Mouse (Mus musculus): ENCODE measurements at regions not wholly inside any gene's neighbourhood (a gene's known extent, or its start where the extent isn't known, plus 50 kb on each side); places are given as distances from the start of the nearest gene placed in this dataset.
A peak's percentile ranks its signal among the peaks of the same experiment; 100 is the strongest.
"Not testable (repeated sequence)": the region's sequence is repeated elsewhere in the genome, so short reads cannot be mapped to it uniquely, and the experiment has no call there.

DNA sequence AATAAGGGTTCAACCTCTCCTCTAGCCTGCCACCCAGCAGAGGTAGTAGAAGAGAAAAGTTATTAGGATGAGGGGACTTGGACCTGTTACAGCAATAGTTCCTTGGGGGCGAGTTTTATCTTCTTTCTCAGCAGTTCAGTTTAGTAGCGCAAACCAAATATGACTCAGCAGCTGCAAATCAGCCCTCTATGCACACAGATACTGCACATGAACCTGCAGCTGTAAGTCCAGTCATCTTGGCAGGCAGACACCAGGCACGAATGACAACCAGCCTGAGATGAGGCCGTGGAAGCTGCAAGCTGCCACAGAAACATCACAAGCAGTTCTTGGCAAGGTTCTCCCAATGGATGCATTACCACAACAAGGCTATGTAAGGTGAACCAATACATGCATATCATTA, 327.0 kb upstream of the Akr1e1 start:
- peak; percentile 6 for DNase-seq

DNA sequence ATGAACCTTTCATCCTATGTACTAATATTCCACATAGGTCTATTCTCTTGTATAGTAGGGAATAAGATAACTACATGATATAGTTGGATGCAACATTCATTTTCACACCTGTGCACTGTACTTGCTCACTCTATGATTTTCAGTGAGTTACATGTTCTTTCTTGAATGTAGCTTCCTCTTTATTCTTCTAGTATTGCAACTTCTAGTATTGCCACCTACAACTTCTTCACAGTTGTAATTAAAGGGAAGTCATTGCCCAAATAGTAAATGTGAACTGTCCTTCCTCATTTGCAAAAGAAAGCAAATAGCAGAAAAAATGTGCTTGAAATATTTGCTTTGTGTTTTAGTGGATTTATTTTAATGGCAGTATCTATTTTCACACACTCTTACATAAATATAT, 330.9 kb upstream of the Akr1e1 start:
- DNase-seq, result no peak

DNA sequence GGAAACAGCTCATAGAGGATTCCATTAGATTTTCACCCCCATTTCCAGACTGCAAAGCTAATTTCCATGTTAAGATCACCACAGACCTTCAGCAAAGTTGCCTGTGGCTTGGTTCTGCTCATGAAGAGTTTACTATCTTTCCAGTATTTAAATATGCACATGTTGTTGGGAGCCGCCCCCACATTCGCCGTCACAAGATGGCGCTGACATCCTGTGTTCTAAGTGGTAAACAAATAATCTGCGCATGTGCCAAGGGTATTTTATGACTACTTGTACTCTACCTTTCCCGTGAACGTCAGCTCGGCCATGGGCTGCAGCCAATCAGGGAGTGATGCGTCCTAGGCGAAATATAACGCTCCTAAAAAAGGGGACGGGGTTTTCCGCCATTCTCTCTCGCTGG, 333.5 kb upstream of the Akr1e1 start:
- peak; percentile 23 for DNase-seq

DNA sequence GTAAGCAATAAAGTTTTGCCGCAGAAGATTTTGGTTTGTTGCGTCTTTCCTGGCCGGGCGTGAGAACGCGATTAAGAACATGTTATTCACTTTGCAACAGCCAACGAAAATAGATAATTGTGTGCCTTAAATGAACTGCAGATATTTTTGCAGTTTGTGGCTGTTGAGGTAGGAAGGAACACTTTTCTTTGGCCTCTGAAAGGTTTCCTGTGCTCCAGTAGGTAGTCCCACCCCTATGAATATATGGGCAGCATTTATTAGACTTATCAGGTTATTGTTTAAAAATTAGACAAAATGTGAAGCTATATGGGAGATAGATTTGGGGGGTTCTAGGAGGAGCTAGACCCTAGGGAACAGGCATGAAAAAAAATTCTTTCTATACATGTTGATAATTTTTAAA, 334.1 kb upstream of the Akr1e1 start:
- no peak for DNase-seq

DNA sequence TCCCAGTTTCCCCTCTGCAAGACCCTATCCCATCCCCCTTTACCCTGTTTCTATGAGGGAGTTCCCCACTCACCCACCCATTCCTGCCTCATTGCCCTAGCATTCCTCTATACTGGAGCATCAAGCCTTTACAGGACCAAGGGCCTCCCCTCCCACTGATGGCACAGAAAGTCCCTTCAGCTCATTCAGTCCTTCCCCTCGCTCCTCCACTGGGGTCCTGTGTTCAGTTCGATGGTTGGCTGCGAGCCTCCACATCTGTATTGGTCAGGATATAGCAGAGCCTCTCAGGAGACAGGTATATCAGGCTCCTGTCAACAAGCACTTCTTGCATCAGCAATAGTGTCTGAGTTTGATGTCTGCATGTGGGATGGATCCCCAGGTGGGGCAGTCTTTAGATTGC, 346.4 kb upstream of the Akr1e1 start:
- DNase-seq, result no peak

DNA sequence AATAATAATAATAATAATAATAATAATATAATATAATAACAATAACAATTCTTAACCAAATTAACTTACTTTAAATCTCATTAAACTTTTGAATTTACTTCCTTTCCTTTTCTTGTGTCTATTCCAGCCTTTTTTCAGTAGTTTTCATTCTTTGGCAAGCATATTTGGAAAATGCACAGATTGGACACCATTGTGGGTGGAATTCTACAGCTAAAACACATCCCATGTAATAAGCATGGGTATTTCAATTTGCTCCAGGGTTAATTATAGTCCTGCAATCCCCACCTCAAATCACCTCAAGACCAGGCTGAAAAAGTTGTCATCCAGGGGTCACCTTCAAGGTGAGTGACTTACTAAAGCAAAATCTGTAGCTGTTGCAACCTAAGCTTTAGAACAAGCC, 355.9 kb upstream of the Akr1e1 start:
- DNase-seq, result no peak

DNA sequence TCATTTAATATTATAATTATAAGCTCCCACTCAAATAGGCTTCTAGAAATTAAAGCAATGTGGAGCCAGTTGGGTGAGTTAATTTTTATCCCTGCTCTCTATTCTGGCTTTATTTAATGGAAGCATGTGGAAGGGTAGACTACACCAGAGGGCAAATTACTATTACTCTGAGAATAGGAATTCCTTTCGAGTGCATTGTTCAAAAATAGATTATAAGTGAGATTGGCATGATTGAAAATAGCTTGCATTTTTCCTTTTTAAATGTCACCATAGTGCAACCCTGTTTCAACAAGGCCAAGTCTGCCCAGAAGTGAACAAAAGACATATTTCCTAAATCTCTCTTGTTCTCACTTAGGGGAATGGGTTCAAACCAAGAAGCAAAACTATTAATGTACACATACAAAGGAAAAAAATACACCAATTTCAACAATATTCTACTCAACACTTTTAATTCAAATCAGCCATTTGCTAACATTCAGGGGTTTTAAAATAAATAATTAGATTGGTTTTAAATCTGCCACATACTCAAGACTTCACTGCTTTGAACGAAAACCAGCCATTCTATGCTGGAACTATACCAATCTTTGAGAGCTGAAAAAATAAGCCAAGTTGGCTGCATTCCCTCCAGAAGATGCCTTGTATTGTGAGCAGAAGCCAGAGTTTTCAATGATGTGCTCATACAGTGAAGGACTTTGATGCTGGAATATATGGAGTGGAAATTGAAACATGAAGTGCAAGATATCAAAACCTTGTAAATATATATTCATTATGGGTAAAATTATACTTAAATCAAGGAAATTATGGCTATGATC, 361.3 kb upstream of the Akr1e1 start:
- DNase-seq, result no peak

DNA sequence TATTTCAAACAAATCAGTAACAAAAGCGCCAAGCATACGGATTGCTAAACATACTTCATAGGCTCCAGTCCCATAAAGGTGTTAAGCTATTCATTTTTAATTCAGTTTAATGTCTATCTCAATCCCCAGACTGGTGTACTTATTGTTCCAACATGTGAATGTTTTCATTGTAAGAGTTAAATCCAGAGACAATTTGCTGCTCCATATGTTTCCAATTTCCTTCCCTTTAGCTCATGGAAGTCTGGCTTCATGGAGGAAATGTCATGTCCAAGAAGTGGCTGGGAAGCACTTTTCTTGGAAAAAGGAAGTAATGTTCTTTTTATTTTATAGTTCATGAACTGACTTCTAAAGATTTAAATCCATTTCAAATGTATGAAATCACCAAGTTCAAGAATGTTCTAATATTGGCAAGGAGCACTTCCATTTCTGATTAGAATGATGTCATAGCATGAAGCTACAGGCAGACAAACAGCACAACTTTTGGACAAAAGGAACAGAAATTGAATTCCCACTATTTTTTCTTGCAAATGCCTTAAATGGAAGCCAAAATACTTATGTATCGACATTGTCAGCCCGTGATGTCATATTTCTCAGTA, 362.6 kb upstream of the Akr1e1 start:
- DNase-seq, result no peak

DNA sequence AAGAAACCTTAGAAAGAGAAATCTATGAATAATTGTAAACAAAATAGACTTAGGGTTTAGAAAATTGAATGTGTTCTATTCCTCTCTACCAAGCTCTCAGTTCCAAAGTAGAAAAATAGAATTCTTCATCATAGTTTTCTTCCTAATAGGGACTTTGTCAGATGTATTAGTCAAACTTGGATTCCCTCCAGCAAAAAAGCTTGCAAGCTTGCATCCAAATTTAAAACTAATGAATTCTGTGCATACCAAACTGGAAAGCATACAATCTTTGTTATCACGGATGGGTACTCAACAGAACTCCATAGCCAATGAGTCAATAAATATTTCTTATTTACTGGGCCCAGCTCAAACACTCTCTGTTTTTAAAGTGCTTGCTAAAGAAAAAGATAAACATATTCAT, 383.9 kb upstream of the Akr1e1 start:
- no peak for DNase-seq

DNA sequence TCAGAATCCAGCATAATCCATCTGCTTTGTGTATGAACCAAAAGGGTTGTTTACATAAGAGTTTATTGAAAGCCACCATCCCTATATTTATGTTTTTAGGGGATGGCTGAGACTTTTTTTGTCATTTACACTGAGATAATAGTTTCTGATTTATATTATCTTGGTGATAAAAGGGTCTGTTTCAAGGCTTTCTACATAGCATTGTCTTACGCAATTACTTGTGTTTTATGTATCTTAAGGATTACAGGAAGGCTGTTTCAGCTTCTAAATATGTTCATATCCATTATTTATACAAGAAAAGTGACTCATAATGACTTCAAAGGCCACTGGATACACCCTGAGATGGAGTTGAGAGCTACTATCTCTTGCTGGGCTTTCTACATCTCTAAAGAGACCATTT, 399.3 kb upstream of the Akr1e1 start:
- no peak for DNase-seq

DNA sequence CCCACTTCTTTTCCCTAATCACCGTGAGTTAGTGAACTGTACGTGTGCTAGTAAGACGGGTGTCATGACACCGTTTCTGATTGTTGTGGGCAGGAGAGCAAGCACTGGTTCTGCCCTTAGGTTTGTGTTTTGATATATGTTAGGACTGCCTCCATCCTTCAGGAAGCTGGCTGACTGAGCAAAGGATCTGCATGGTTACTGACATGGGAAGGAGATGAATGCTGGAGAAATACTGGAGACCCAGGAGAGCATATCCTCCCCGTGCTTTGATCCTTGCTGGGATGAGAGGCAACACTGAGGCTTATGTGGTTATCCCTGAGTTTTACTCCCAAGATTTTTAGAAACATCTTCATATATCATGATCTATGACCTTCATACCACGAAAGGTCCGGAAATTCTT, 413.5 kb upstream of the Akr1e1 start:
- DNase-seq, result no peak

DNA sequence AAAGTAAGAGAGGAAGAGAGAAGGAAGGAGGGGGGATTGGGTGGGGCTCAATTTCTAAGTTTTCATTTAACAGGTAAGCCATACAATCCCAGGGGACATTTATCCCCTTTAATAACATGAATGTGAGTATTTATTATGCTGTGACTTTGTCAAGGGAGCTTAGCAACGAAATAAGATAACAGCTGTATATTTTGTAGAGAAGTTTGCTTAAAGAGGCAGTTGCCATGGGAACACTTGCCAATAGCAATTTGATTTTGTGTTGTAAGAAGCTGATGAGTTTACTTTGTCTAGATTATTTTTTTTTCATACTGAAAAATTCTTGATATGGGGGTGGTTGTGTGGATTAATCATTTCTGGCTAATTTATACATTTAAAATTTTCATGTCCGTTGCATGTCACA, 450.9 kb upstream of the Akr1e1 start:
- no peak for DNase-seq

DNA sequence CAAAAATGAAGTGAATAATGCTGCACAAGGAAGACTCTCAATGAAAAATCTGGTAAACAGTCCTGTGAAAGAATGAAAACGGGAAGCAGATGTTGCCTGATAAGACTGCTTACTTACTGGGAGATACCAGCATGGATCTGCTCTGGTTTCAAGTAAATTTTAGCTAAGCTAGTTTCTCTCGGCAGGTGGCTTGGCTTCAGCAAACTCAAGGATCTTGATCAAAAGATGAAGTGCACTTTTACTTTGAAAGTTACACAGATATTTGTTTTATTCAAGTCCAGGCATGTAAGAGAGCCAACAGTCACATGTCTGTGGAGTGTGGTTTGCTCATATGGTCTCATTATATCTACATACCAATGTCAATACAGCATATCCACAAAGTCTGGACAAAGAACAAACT, 451.5 kb upstream of the Akr1e1 start:
- no peak for DNase-seq

DNA sequence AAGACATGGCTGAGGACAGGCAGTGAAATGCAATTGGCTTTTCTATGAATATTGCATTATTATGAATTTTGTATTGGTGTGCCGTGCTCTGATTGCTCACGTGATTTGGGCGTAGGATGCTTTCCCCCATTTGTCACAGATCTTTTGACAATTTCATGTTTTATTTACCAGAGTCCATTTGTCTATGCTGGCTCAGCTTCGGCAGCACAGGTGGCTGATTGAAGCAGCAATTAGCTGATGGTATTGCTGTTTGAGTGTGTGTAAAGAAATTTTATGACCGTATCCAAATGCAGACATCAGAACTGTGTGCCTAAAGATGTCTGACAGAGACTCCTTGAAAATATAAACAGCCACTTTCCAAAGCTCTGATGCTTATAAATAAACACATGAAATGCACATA, 498.5 kb upstream of the Akr1e1 start:
- no peak for DNase-seq

DNA sequence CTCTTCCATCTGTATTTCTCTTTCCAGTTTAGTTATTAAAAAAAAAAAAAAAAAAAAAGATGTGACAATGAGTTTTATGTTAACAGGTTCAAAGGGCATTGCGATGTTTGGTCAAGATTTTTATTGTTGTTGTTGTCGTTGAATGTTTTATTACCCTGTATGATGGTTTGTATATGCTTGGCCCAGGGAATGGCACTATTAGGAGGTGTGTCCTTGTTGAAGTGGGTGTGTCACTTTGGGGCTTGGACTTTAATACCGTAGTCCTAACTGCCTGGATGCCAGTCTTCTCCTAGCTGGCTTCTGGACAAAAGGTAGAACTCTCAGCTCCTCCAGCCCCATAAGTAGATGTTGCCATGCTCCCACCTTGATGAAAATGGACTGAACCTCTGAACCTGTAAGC, 545.9 kb upstream of the Akr1e1 start:
- no peak for DNase-seq

DNA sequence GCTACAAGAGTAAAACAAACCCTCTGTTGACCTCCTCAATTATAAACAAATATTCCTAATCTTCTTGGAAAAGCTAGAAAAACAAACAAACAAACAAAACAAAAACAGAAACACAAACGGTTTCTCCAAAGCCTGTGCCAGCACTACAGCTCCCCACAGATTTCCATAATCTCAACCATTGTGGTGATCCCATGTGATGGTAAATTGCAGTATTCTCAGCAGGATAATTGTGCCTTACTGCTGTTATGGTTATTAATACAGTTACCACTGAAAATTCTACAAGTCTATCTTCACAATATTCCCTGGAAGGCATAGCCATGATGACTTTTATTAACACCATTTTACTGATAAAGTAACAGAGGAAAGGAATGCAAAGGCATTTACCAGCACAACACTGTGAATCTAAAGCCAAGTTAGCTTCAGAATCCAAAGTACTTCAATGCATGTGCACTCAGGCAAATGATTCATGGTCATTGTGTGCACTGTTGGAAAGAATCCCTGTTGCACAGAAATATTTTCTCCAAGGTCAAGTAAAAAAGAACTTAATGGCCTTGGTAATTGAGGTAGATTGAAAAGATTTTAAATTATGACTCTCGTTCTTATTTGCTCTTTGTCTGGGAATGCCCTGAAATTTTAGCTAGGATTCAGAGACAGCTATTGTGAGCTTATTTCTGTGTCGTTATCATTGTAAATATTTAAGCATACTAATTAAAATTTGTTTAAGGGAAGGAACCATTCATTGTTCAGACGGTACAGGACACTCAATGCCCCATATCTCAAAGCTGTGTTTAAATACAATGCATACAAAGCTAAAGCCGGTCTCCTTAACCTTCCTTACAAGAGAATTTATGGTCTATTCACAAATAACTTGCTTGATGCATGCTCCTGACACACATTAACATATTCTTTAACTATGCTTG, 551.1 kb upstream of the Akr1e1 start:
- DNase-seq, result no peak

DNA sequence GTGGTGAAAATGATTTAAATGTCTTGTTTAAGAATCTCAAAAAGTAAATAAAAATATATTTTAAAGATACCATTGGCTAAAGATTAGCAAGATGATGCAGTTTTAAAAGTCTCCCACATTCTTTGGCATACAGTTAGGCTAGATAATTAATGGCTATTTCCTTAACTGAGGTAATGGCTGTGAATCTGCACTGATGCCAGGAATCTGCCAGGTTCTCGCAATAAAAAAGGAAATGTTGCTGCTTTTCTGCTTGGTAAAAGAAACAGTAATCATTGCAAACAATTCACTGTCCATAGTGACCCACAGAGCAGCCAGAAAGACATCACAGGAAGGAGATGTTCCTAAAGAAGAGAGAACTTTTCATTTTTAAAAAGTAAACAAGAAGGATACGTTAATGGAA, 557.7 kb upstream of the Akr1e1 start:
- DNase-seq, result peak; percentile 14

DNA sequence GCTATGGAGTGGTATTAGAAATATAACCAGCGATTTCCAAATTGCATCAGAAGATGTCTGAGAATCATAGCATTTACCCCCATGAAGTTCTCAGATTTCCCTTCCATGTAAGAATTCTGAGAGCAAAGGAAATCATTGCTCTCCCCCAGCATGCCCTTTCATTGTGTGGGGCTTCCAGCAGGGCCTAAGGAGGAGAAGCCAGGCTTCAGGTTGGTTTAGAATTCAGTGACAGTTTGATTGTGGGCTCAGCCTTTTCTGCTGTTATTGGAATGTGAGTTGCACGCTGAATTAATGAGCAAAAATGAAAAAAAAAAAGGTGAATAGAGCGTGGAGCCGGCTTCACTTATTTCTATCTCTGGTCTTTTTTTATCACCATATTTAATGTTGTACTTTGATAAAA, 570.0 kb upstream of the Akr1e1 start:
- DNase-seq, result no peak

DNA sequence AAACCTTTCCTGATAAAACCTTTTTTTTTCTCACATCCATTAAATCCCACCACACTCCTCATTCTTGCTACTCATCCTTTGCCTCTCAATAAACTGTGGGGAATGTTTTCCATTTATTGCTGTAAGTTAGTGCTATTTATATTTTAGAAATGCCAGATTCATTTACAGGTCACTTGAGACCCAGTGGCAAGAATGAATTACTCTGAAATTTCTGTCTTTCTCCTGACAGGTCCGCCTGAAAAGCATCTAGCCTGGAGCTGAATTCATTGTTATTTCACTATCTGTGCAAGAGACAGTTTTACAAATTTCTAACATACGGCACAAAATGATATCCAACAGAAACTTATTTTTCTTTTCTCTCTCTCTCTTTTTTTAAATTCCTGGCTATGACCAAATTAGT, 570.6 kb upstream of the Akr1e1 start:
- no peak for DNase-seq

DNA sequence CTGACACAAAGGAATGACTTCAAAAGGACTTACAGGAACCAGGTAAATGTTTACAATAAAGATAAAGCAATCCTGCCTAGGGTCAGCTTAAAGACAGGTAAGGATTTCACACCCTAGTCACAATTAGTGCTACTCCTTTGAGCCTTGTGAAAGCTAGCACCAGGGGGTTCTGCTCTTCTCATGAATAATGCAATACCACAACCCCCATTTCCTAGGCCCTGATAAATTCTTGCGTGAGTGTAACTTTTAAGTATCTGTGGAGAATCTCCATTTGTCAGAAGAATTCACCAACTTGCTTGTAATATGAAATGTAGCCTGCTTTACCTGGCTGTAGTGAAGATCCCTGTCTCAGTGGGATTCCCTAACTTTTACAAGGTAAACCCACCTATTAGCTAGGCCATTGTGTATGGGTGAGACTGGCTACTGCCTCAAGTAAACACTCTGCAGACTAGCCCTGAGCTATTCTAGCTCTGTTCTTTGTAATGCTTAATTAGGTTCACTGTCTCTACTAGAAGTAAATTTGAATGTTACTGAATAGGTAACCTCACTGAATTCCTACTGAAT, 576.3 kb upstream of the Akr1e1 start:
- DNase-seq, result not testable (repeated sequence)

DNA sequence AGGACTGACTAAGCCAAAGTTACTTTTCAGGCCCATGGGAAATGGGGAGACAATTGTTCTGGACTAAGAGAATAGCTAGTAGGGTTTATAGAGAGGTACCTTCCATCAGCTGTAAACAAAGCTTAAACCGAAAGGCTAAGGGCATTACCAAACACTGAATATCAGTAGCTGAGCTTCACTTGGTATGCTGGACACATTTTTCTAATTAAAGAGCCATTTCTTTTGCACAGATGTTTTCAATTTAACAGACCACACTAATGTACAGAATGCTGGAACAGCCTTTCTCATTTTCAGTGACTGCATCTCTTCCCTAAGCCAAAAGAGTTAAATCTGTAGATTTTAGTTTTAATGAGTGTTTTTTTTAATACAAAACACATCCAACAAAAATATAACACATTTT, 593.8 kb upstream of the Akr1e1 start:
- DNase-seq, result no peak

DNA sequence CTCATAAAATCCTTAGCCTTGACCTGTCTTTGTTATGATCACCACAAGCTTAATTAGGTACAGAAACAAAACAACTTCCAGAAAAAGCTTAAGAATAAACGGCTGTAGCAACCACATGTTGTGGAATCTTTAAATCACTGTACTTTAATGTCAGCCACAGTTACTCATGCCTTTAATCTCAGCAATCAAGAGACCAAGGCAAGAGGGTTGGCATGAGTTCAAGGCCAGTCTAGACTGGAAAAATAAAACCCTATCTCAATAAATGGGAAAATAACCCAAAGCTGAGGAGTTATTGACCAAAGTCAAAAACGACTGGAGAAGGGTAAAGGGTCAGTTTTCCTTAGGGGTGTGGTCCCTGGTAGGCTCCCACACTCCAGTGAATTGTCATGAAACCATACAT, 595.2 kb upstream of the Akr1e1 start:
- DNase-seq, result peak; percentile 71

DNA sequence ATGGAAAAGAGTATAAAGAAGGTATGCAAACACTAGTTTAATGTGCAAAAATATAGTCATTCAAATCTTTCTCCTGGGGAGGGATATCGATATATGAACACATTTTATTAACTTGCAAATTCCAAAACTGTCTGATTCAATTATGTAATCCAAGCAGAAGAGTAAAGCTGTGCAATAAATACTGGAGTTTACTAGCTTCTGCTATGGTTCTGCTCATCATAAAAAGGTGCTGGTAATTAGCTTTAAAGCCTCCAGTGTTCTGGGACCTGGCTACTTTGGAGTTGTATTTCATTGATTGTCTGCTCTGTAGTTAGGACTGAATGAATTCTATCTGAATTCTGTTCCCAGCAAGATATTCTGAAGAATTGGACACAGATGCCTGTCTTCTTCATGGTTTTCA, 602.7 kb upstream of the Akr1e1 start:
- DNase-seq, result no peak

Data from adrenal gland, postnatal 10 days (tissue).